Mouse (Mus musculus): ENCODE measurements at regions not wholly inside any gene's neighbourhood (a gene's known extent, or its start where the extent isn't known, plus 50 kb on each side); places are given as distances from the start of the nearest gene placed in this dataset.

- TF ChIP-seq CTCF (IDR thresholded peaks at IDR 0.05; ENCODE audit: low read depth) (no peak), EP300 (IDR thresholded peaks at IDR 0.05; ENCODE audit: low read depth) (no peak)
These were observed 504.3 kb upstream of the Tmpo start for GRCm38 (mm10) chr10:91685164-91686027.
